Mouse (Mus musculus) granulocyte monocyte progenitor cell, adult 5-6 weeks (primary cell): ENCODE data around the gene Fkbp5. TPM values are rescaled to one million over a fixed set of nuclear protein-coding genes. Genes with fewer than 3 reads are reported as not detected.
"Not testable (repeated sequence)": the region's sequence is repeated elsewhere in the genome, so short reads cannot be mapped to it uniquely, and the experiment has no call there.

ENCODE experiments used
- ATAC-seq: replicated peaks from 2 replicates; pipeline ENCODE4 v1.8.0; 2016; ENCODE audit warnings: mild to moderate bottlenecking, moderate TSS enrichment, inconsistent platforms; ENCODE audit not compliant: poor library complexity, severe bottlenecking
- total RNA-seq, 2 experiments: library from RNA; stranded (forward) in 1 of 2; stranded (reverse) in 1 of 2; fragments of 200-712, 200-1000 nt in 1 of 2; fragments of >200 nt in 1 of 2; fragmentation: Nextera tagmentation in 1 of 2; gene quantifications; 2 replicates each; pipeline ENCODE4 v1.2.3; 2014 to 2017

The Fkbp5 gene
- total RNA-seq, 2 experiments from 2014 or later, result 40.8 to 49.1 TPM

- ATAC-seq, result peak; percentile 56
Observed at GRCm38 (mm10) chr17:28391568-28392432, 125.5 kb downstream of the Fkbp5 start.

GRCm38 (mm10) chr17:28388534-28388933, 128.8 kb downstream of the Fkbp5 start:
- no peak for ATAC-seq

GRCm38 (mm10) chr17:28386150-28386905, 131.0 kb downstream of the Fkbp5 start:
- ATAC-seq, result peak; percentile 71

- no peak for ATAC-seq
Observed at GRCm38 (mm10) chr17:28384298-28384697, 133.0 kb downstream of the Fkbp5 start.

DNA sequence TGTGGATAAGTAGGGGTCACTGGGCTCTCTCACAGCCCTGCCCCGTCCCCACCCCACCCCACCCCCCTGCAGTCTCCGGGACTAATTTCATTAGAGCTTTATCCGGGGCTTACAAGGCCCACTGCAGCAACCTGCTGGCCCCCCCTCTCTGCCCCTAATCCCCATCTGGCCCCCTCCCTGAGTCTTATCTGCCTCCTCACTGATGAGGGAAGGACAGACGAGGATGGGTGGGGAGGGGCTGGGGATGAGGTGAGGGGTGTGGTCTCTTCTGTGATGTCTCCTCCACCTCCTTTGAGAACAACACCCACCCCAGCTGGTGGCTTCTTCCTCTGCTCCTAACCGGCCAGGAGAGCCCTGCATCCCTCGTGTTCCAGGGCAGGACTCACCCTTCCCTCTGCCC, 137.1 kb downstream of the Fkbp5 start:
- ATAC-seq, result no peak

DNA sequence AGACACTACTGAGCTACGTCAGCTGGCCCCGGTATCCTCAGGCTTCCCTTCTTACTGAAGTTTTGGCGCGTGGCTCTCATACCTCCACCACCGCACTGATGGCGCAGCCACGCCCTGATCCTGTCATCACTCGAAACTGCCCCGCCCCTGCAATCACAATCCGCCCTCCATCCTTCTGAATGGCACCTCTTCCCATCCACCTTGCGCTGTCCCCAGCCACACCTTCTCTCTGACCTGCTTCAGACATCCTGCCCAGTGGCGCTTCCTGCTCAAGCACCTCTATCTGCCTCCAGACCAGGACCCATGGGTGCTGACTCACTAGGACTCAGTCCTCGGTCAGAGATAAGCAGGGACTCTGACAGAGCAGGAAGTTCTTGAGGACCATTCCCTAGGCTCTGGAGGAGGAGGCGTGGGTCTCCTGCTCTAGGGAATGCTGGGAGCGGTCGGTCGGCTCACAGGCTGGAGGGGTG, 141.7 kb downstream of the Fkbp5 start:
- ATAC-seq, result peak; percentile 57

GRCm38 (mm10) chr17:28374494-28374893, 142.8 kb downstream of the Fkbp5 start:
- 0 out of 2 replicates have a peak, but pooled peaks have one; percentile 25 for ATAC-seq

GRCm38 (mm10) chr17:28373821-28374220, 143.5 kb downstream of the Fkbp5 start:
- ATAC-seq, result peak; percentile 79

DNA sequence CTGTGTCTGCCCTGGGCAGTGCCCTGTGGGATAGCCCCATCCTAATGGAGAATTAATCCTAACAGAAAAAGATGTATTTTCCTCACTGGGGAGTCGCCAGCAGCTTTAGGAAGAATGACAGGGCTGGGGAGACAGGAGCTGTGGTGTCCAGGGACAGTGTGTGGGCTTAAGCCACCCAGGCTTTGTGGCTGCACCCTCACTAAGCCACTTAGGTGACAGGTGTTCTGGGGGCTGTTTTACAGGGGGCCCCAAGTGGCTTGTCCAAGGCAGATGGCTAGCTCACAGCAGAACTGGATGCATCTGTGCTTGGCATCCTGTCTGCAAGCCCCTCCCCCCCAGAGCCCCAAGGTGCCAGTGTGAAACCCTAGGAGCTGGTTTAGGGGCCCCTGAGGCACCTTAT, 145.4 kb downstream of the Fkbp5 start:
- ATAC-seq, result no peak

DNA sequence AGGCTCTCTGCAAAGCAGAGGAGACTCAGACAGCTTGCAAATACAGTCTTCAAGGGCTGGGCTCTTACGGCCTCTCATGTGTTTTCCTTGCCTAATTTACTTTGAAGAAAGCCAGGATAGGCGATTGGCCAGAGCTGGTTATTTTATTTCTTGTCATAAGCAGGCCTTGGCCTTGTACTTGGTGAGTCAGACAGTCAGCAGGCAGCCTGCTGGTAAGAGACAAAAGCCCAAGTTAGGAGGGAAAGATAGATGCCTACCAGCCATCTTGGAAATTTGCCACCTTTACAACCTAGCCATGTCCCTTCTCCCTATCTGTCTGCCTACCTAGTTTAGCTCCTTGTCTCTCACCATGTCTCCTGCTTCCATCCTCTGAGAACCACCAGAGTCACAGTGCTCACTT, 146.0 kb downstream of the Fkbp5 start:
- no peak for ATAC-seq

- ATAC-seq, result no peak
Observed at GRCm38 (mm10) chr17:28369056-28369455, 148.3 kb downstream of the Fkbp5 start.

DNA sequence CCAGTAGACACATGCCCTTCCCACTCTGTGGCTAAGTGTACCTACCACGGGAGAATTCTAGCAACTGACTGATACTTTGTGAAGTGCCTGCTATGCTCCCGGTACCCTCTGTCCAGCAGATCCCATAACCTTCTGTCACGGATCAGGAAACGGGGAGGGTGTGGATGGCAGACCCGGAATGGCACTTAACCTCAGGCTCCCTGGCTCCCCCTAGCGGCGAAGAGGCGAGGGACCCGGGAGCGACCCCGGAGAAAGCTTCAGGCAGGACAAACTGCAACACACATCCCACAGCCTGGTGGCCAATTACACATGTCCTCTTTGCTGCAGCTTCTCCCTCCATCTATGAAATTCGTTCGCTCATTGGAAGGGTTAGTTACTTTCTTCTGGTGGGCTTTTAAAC, 148.9 kb downstream of the Fkbp5 start:
- peak; percentile 84 for ATAC-seq

DNA sequence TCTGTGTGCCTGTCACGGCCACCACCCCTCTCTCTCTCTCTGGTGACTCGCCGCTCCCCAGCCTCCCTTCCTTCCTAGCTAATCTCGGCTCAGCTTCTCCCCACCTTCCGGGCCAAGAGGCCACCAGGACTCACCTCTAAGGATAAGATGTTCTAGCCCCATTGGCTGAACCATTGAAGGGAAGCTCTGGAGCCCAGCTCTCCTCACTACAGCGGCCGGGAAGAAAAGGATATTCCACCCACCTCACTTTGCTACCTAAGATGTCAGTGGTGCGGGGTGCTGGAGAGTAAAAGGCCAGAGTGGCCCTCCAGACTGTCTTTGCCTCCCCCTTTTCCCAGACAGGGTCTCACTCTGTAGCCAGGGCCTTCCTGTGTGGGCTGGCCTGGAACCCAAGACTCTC, 152.2 kb downstream of the Fkbp5 start, which contains the start of gene Tulp1:
Gene Tulp1 (minus strand): TSS at position 101 of the 400 bp plus-strand sequence.
- no peak for ATAC-seq

DNA sequence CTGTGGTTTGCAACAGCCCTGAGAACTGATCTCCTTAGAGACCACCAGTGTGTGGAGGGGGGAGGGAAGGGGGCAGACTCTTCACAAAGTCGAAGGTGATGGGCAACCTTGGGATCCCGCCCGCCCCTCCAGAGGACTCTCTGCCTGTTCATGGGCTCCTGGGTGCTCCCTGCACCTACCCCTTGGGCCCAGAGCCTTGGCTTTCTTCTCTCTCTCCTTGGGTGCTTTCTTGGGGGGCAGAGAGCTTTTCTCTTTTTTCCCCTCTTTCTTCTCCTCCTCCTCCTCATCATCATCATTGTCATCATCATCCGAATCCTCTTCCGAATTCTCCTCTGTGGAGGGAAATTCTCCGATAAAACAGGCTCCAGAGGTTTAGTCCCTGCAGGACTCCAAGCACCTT, 153.8 kb downstream of the Fkbp5 start:
- no peak for ATAC-seq

DNA sequence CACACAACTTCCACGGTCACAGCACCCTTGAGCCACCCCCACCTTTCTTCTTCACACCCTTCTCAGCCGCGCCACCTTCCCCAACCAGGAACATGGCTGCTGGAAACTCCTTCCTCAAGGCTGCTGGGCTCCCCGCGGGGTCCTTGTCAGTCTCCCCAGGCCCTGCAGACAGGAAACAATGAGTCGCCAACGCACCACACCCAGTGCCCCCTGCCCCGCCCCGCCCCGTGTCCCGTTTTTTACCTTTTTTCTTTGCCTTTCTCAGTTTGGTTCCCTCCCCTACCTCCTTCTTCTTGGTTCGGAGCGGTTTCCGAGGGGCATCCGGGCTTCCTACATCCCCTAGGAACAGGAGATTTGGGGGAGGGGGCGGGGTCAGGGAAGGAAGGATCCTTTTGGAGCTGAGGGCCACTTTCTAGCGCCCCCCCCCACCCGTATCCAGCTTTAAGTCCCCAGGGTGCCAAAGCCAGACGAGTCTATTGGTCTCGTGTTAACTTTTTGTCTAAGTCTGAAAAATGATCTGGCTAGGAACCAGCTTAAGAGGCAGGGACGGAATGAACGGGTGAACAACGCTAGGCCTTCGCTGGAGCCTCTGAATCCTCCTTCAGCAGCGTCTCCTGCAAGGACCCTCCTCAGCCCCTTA, 154.6 kb downstream of the Fkbp5 start:
- ATAC-seq, result peak; percentile 44

DNA sequence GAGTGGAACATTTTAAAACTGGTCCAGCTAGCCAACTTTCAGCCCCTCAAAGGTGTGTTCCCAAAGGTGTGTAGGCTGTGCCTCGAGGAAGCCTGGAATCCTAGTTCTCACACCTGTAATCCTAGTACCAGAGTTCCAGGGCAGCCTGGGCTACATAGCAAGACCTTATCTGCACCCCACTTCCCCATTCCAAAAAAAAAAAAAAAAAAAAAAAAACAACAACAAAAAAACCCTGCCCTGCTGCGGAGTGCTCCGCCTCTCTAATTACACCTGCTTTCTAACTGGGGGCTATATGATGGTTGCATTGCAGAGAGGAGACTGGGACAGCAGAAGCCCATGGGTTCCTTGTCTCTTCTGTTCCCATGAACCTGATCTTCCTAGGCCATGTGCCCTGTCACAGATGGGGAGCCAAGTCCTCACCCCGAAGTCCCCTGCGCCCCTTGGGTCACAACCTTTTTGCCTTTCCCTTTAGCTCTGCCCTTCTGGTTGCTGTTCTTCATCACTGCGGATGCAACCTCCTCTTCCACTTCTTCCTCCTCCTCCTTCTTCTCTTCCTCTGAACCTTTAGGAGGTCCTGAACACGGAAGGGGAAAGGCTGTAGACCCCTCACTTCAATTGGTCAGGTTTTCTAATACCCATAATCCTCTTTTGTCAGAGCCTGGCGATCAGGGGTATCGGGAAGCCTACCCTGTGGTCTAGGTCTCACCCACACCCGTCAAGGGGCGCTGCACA, 155.2 kb downstream of the Fkbp5 start:
- no peak for ATAC-seq

- ATAC-seq, result no peak
Observed at GRCm38 (mm10) chr17:28360531-28361277, 156.6 kb downstream of the Fkbp5 start.

DNA sequence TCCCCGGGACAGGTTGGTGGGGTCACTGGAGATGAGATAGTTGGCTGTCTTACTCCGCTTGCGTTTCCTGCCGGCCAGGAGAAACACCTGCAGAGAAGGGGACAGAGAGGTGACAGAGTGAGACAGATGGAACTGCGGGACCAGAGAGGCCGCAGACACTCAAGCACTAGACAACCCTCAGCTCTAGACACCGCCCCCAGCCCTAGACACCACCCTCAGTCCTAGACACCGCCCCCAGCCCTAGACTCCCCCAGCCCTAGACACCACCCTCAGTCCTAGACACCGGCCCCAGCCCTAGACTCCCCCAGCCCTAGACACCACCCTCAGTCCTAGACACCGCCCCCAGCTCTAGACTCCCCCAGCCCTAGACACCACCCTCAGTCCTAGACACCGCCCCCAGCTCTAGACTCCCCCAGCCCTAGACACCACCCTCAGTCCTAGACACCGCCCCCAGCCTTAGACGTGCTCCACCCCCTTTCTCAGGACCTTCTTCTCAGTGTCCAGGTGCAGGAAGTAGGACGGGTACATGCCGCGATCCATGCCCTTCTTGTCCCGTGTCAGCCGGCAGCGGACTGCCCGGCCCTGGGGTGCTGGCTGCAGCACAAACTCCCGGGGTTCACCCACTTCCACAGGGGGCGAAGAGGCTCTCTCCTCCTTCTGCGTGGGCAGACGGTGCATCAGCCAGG, 158.6 kb downstream of the Fkbp5 start:
- not testable (repeated sequence) for ATAC-seq

GRCm38 (mm10) chr17:28355871-28356270, 161.5 kb downstream of the Fkbp5 start:
- no peak for ATAC-seq
